Mouse (Mus musculus) adrenal gland, adult (tissue): ENCODE results near the gene Hoxd4.

ENCODE experiments used
- DNase-seq, 2 experiments: peaks; one replicate each; pipeline ENCODE4 v3.0.0; 2022 to 2023; ENCODE audit warnings: low spot score in 1 of 2; ENCODE audit not compliant: inconsistent age in 2 of 2

Hoxd4 gene

GRCm38 (mm10) chr2:74763976-74764375 lies 52.2 kb downstream of the Hoxd4 start:
- peak in 1 of 2 experiments; percentile 12 for DNase-seq

GRCm38 (mm10) chr2:74774359-74774758 lies 62.6 kb downstream of the Hoxd4 start:
- DNase-seq: no peak

- no peak for DNase-seq
Measured at GRCm38 (mm10) chr2:74777536-74778275, 66.0 kb downstream of the Hoxd4 start.
